Mouse (Mus musculus) adrenal gland, postnatal 14 days (tissue): ENCODE data around the gene Cd244a. TPM values are rescaled to one million over a fixed set of nuclear protein-coding genes. Genes with fewer than 3 reads are reported as not detected.

Experiments
- DNase-seq: peaks from one replicate; pipeline ENCODE4 v3.0.0; 2021; ENCODE audit warnings: mixed read lengths
- total RNA-seq: library from RNA; stranded (reverse); gene quantifications from 2 replicates; pipeline ENCODE4 v1.2.3, GENCODE M21; 2021

The Cd244a gene
- total RNA-seq, 1 experiment from 2014 or later: 0.48 TPM

- DNase-seq: no peak
Observed at GRCm38 (mm10) chr1:171577168-171577567, 18.2 kb downstream of the Cd244a start.

- DNase-seq: no peak
Observed at GRCm38 (mm10) chr1:171584584-171584983, 25.6 kb downstream of the Cd244a start.

- no peak for DNase-seq
Observed at GRCm38 (mm10) chr1:171604686-171605085, 45.7 kb downstream of the Cd244a start.

GRCm38 (mm10) chr1:171606656-171607055 is 47.7 kb downstream of the Cd244a start:
- DNase-seq: no peak

- no peak for DNase-seq
Observed at GRCm38 (mm10) chr1:171607176-171607575, 48.2 kb downstream of the Cd244a start, which contains the start of gene Ly9. Gene Ly9 (minus strand): TSS chr1:171607410.

- peak; percentile 21 for DNase-seq
Observed at GRCm38 (mm10) chr1:171610026-171610425, 51.0 kb downstream of the Cd244a start.

- DNase-seq: peak; percentile 25
Observed at GRCm38 (mm10) chr1:171610781-171611180, 51.8 kb downstream of the Cd244a start.

- DNase-seq: no peak
Observed at GRCm38 (mm10) chr1:171613962-171614361, 55.0 kb downstream of the Cd244a start.

GRCm38 (mm10) chr1:171616881-171617515 is 58.0 kb downstream of the Cd244a start:
- no peak for DNase-seq

- no peak for DNase-seq
Observed at GRCm38 (mm10) chr1:171619001-171619400, 60.0 kb downstream of the Cd244a start.

- DNase-seq: no peak
Observed at GRCm38 (mm10) chr1:171619645-171620044, 60.7 kb downstream of the Cd244a start.

- no peak for DNase-seq
Observed at GRCm38 (mm10) chr1:171620091-171620490, 61.1 kb downstream of the Cd244a start.

- DNase-seq: no peak
Observed at GRCm38 (mm10) chr1:171627801-171628200, 68.8 kb downstream of the Cd244a start.

- no peak for DNase-seq
Observed at GRCm38 (mm10) chr1:171629168-171629567, 70.2 kb downstream of the Cd244a start.

GRCm38 (mm10) chr1:171630041-171630440 is 71.0 kb downstream of the Cd244a start:
- no peak for DNase-seq

GRCm38 (mm10) chr1:171630912-171631311 is 71.9 kb downstream of the Cd244a start:
- DNase-seq: no peak

GRCm38 (mm10) chr1:171631447-171631846 is 72.5 kb downstream of the Cd244a start:
- no peak for DNase-seq

GRCm38 (mm10) chr1:171635696-171636095 is 76.7 kb downstream of the Cd244a start:
- DNase-seq: no peak

- DNase-seq: no peak
Observed at GRCm38 (mm10) chr1:171637101-171637500, 78.1 kb downstream of the Cd244a start.

- DNase-seq: no peak
Observed at GRCm38 (mm10) chr1:171638686-171639085, 79.7 kb downstream of the Cd244a start.

GRCm38 (mm10) chr1:171640796-171641195 is 81.8 kb downstream of the Cd244a start:
- no peak for DNase-seq

- no peak for DNase-seq
Observed at GRCm38 (mm10) chr1:171643612-171644011, 84.6 kb downstream of the Cd244a start.

GRCm38 (mm10) chr1:171646429-171646940 is 87.5 kb downstream of the Cd244a start:
- no peak for DNase-seq

- no peak for DNase-seq
Observed at GRCm38 (mm10) chr1:171647716-171648115, 88.7 kb downstream of the Cd244a start.
